Mouse (Mus musculus): ENCODE measurements around the gene Kcnn1. TPM values are rescaled to one million over a fixed set of nuclear protein-coding genes. Genes with fewer than 3 reads are reported as not detected.

Kcnn1 gene
- polyA plus RNA-seq, 1 experiment from 2014 or later, result 7.3 TPM

DNA sequence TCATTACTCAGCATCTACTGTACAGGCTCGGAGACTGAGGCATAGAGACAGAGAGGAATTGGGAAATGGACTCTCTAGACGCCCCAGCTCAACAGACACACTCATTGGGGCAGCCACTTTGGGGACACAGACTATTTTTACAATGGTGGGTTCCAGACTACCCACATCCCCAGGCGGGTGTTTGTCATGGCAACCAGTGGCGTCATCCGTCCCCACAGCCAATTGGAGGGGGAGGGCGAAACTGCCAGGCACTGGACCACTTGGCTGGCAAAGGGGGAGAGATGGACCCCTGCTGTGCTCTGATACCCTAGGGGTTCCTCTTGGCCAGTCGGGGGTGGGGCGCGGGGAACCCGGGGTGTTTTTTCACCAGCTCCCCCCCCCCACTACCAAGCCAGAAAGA, 62.4 kb downstream of the Kcnn1 start:
- Histone ChIP-seq H3K36me3 (ENCODE audit: control insufficient read depth, insufficient read depth, low read length) (no peaks in the 10 kb centered on the region), H3K4me2 (ENCODE audit: low read length) (no peak overlapping the region), H3K27ac (ENCODE audit: low read depth, low read length) (no peak overlapping the region), H3K4me3 (ENCODE audit: low read depth, low read length) (no peak overlapping the region), H3K27me3 (replicated peaks; ENCODE audit: control insufficient read depth, insufficient read depth, low read length) (peaks cover 39% of the 10 kb centered on the region), H3K9me3 (replicated peaks; ENCODE audit: control insufficient read depth, low read length) (no peaks in the 10 kb centered on the region), H3K4me1 (ENCODE audit: control insufficient read depth, insufficient read depth, low read length) (peaks cover 22% of the 10 kb centered on the region), H3K9ac (ENCODE audit: low read length) (no peak overlapping the region)
- WGBS, result 45% methylated on average over 10 of the region's 10 CpGs
- DNase-seq (ENCODE audit: low spot score), result no peak
- no peak for ATAC-seq

DNA sequence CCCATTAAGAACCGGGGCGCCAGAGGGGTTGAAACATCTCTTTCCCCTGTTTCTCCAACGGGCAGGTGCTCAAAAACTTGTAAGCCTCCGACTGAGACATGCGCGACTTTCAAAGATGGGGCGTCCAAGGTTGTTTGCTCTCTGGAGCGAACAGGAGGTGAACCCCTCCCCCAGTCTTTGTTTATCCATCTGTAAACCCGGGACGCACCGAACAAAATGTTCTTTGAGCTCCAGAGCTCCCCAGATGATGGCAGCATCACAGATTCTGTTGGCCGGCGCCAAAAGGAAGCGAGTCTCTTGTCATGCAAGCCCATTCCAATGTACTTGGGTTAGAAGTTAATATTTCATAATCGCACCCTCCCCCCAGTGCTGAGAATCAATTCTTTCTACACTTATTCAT, 64.8 kb downstream of the Kcnn1 start:
- DNase-seq (ENCODE audit: low spot score), result peak; percentile 42
- H3K27ac ChIP-seq (ENCODE audit: low read depth, low read length), result no peak overlapping the region
- H3K27me3 ChIP-seq (replicated peaks; ENCODE audit: control insufficient read depth, insufficient read depth, low read length), result peaks cover 33% of the 10 kb centered on the region
- H3K4me3 ChIP-seq (ENCODE audit: low read depth, low read length), result peak overlapping the region; percentile 54
- H3K4me2 ChIP-seq (ENCODE audit: low read length), result peak overlapping the region; percentile 91
- H3K36me3 ChIP-seq (ENCODE audit: control insufficient read depth, insufficient read depth, low read length), result no peaks in the 10 kb centered on the region
- no peaks in the 10 kb centered on the region for H3K9me3 ChIP-seq (replicated peaks; ENCODE audit: control insufficient read depth, low read length)
- peaks cover 11% of the 10 kb centered on the region for H3K4me1 ChIP-seq (ENCODE audit: control insufficient read depth, insufficient read depth, low read length)
- no peak overlapping the region for H3K9ac ChIP-seq (ENCODE audit: low read length)
- ATAC-seq, result no peak
- 9% methylated on average over 15 of the region's 15 CpGs for WGBS

GRCm38 (mm10) chr8:70797081-70798070, 65.7 kb downstream of the Kcnn1 start:
- peak overlapping the region; percentile 73 for H3K9ac ChIP-seq (ENCODE audit: low read length)
- no peaks in the 10 kb centered on the region for H3K9me3 ChIP-seq (replicated peaks; ENCODE audit: control insufficient read depth, low read length)
- peaks cover 25% of the 10 kb centered on the region for H3K27me3 ChIP-seq (replicated peaks; ENCODE audit: control insufficient read depth, insufficient read depth, low read length)
- WGBS, result under 1% methylated on average over 56 of the region's 57 CpGs
- DNase-seq (ENCODE audit: low spot score) (peak; percentile 97), ATAC-seq (peak; percentile 85)
- H3K27ac ChIP-seq (ENCODE audit: low read depth, low read length), result peak overlapping the region; percentile 27; the same call in 1 of the 2 replicates
- peak overlapping the region; percentile 54 for H3K4me3 ChIP-seq (ENCODE audit: low read depth, low read length)
- H3K36me3 ChIP-seq (ENCODE audit: control insufficient read depth, insufficient read depth, low read length), result no peaks in the 10 kb centered on the region
- peak overlapping the region; percentile 91 for H3K4me2 ChIP-seq (ENCODE audit: low read length)
- H3K4me1 ChIP-seq (ENCODE audit: control insufficient read depth, insufficient read depth, low read length), result peaks cover 16% of the 10 kb centered on the region

- H3K4me1 ChIP-seq (ENCODE audit: control insufficient read depth, insufficient read depth, low read length), result peaks cover 17% of the 10 kb centered on the region
- no peaks in the 10 kb centered on the region for H3K36me3 ChIP-seq (ENCODE audit: control insufficient read depth, insufficient read depth, low read length)
- peak overlapping the region; percentile 54 for H3K4me3 ChIP-seq (ENCODE audit: low read depth, low read length)
- peak overlapping the region; percentile 27; the same call in 1 of the 2 replicates for H3K27ac ChIP-seq (ENCODE audit: low read depth, low read length)
- DNase-seq (ENCODE audit: low spot score) (peak; percentile 6), ATAC-seq (peak; percentile 3; the same call in 1 of the 2 replicates)
- H3K4me2 ChIP-seq (ENCODE audit: low read length), result peak overlapping the region; percentile 91
- H3K9me3 ChIP-seq (replicated peaks; ENCODE audit: control insufficient read depth, low read length), result no peaks in the 10 kb centered on the region
- H3K27me3 ChIP-seq (replicated peaks; ENCODE audit: control insufficient read depth, insufficient read depth, low read length), result peaks cover 23% of the 10 kb centered on the region
- WGBS, result 1% methylated on average over 50 of the region's 54 CpGs
- H3K9ac ChIP-seq (ENCODE audit: low read length), result peak overlapping the region; percentile 73
Measured at GRCm38 (mm10) chr8:70796403-70797080, 66.5 kb downstream of the Kcnn1 start.

DNA sequence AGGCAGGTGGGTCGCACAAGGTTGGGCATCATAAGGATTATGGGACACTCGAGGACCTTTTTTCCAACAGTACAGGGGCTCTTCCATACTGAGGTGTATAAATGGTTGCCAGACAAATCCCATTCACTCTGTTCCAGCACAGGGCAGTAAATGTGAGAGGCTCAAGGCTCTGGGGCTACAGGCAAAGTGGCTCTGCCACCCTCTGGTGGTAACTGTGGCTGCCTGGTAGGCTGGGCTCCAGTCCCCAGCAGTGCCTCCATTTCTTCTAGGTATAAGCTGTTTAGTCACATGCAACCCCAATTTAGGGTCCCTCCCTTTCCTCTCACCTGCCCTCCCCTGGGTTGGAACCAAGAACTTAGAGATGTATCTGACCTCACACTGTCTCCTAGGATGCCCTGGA, 67.7 kb downstream of the Kcnn1 start:
- Histone ChIP-seq H3K4me1 (ENCODE audit: control insufficient read depth, insufficient read depth, low read length) (peaks cover 23% of the 10 kb centered on the region), H3K4me3 (ENCODE audit: low read depth, low read length) (no peak overlapping the region), H3K4me2 (ENCODE audit: low read length) (no peak overlapping the region), H3K9me3 (replicated peaks; ENCODE audit: control insufficient read depth, low read length) (no peaks in the 10 kb centered on the region), H3K27me3 (replicated peaks; ENCODE audit: control insufficient read depth, insufficient read depth, low read length) (peaks cover 23% of the 10 kb centered on the region), H3K9ac (ENCODE audit: low read length) (no peak overlapping the region), H3K36me3 (ENCODE audit: control insufficient read depth, insufficient read depth, low read length) (no peaks in the 10 kb centered on the region), H3K27ac (ENCODE audit: low read depth, low read length) (no peak overlapping the region)
- ATAC-seq (no peak), DNase-seq (ENCODE audit: low spot score) (no peak)
- 88% methylated on average over 2 of the region's 2 CpGs for WGBS

GRCm38 (mm10) chr8:70794215-70794614, 68.8 kb downstream of the Kcnn1 start:
- Histone ChIP-seq H3K4me2 (ENCODE audit: low read length) (no peak overlapping the region), H3K9me3 (replicated peaks; ENCODE audit: control insufficient read depth, low read length) (no peaks in the 10 kb centered on the region), H3K27ac (ENCODE audit: low read depth, low read length) (no peak overlapping the region), H3K36me3 (ENCODE audit: control insufficient read depth, insufficient read depth, low read length) (peaks cover 4% of the 10 kb centered on the region; the same call in 1 of the 2 replicates), H3K4me1 (ENCODE audit: control insufficient read depth, insufficient read depth, low read length) (peaks cover 23% of the 10 kb centered on the region), H3K9ac (ENCODE audit: low read length) (no peak overlapping the region), H3K4me3 (ENCODE audit: low read depth, low read length) (no peak overlapping the region), H3K27me3 (replicated peaks; ENCODE audit: control insufficient read depth, insufficient read depth, low read length) (peaks cover 17% of the 10 kb centered on the region)
- WGBS, result 88% methylated on average over 2 of the region's 2 CpGs
- ATAC-seq (no peak), DNase-seq (ENCODE audit: low spot score) (no peak)

DNA sequence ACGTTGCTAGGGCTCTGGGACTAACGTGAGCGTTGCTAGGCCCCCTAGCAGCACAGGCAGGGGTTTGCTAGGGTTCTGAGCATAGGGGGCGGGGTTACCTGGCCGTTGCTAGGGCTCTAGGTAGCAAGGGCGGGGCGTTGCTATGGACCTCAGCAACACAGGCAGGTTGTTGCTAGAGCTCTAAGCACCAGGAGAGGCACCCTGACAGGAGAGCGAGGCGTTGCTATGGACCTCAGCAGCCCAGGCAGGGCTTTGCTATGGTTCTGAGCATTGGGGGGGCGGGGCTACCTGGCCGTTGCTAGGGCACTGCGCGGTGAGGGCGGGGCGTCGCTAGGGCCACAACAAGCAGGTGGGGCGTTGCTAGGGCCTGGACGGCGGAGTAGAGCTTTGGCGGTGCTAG, 70.4 kb downstream of the Kcnn1 start:
- Histone ChIP-seq H3K9me3 (replicated peaks; ENCODE audit: control insufficient read depth, low read length) (no peaks in the 10 kb centered on the region), H3K4me3 (ENCODE audit: low read depth, low read length) (peak overlapping the region; percentile 58), H3K27me3 (replicated peaks; ENCODE audit: control insufficient read depth, insufficient read depth, low read length) (peaks cover 2% of the 10 kb centered on the region; the same call in 1 of the 2 replicates), H3K36me3 (ENCODE audit: control insufficient read depth, insufficient read depth, low read length) (peaks cover 18% of the 10 kb centered on the region; the same call in 1 of the 2 replicates), H3K4me1 (ENCODE audit: control insufficient read depth, insufficient read depth, low read length) (peaks cover 19% of the 10 kb centered on the region), H3K9ac (ENCODE audit: low read length) (peak overlapping the region; percentile 78), H3K4me2 (ENCODE audit: low read length) (peak overlapping the region; percentile 75), H3K27ac (ENCODE audit: low read depth, low read length) (peak overlapping the region; percentile 90)
- ATAC-seq, result peak; percentile 31
- WGBS, result 0% methylated on average over 20 of the region's 20 CpGs
- DNase-seq (ENCODE audit: low spot score), result no peak
